22 mouse cellular contexts compared by ENCODE assay signal in genomic region chr7:82233201-82233600, GRCm38 (mm10).
"Had no signal": no experiment of that assay in that cellular context is flagged by ENCODE, and none has a peak within 500 bp of the region (broad histone marks: within the 10 kb centered on the region; RNA-seq: fewer than 3 reads in every experiment).

No protein-coding gene starts in this region.

- H3K4me3 ChIP-seq: intestine, embryonic 15.5 days; layer of hippocampus, adult 2 months; left cerebral cortex, adult 2 months; limb, embryonic 12.5 days; limb, embryonic 15.5 days; liver, embryonic 12.5 days; liver, embryonic 15.5 days; lung, embryonic 15.5 days; megakaryocyte, embryonic 14.5 days; midbrain, embryonic 15.5 days; neural tube, embryonic 12.5 days; neural tube, embryonic 15.5 days had no signal

- H3K9ac ChIP-seq: intestine, embryonic 15.5 days; limb, embryonic 12.5 days; limb, embryonic 15.5 days; liver, embryonic 12.5 days; liver, embryonic 15.5 days; lung, embryonic 15.5 days; midbrain, embryonic 15.5 days; neural tube, embryonic 12.5 days; neural tube, embryonic 15.5 days had no signal

- H3K4me1 ChIP-seq: liver, embryonic 15.5 days had no signal

- H3K27me3 ChIP-seq: intestine, embryonic 15.5 days; limb, embryonic 12.5 days; limb, embryonic 15.5 days; liver, embryonic 12.5 days; liver, embryonic 15.5 days; lung, embryonic 15.5 days; megakaryocyte, embryonic 14.5 days; midbrain, embryonic 15.5 days; neural tube, embryonic 12.5 days; neural tube, embryonic 15.5 days had no signal

- H3K4me2 ChIP-seq: intestine, embryonic 15.5 days; limb, embryonic 12.5 days; limb, embryonic 15.5 days; liver, embryonic 12.5 days; liver, embryonic 15.5 days; lung, embryonic 15.5 days; midbrain, embryonic 11.5 days; midbrain, embryonic 15.5 days; neural tube, embryonic 12.5 days; neural tube, embryonic 15.5 days had no signal

- H3K36me3 ChIP-seq: intestine, embryonic 15.5 days; limb, embryonic 12.5 days; limb, embryonic 15.5 days; liver, embryonic 12.5 days; liver, embryonic 15.5 days; lung, embryonic 15.5 days; midbrain, embryonic 15.5 days; neural tube, embryonic 12.5 days; neural tube, embryonic 15.5 days had no signal

- DNase-seq: kidney, adult 11 months; kidney, adult 8-10 months; kidney, postnatal 25 days; layer of hippocampus, postnatal 36 days; lung, adult 18-20 months; lung, postnatal 10 days; lung, postnatal 36 days; retina, postnatal 1 day; thymus, postnatal 14 days had no signal

- H3K9me3 ChIP-seq: intestine, embryonic 15.5 days; limb, embryonic 12.5 days; limb, embryonic 15.5 days; liver, embryonic 15.5 days; lung, embryonic 15.5 days; midbrain, embryonic 15.5 days; neural tube, embryonic 12.5 days; neural tube, embryonic 15.5 days had no signal

- ATAC-seq: intestine, embryonic 15.5 days; liver, embryonic 12.5 days; midbrain, embryonic 15.5 days had no signal

- H3K27ac ChIP-seq: intestine, embryonic 15.5 days; layer of hippocampus, adult 2 months; left cerebral cortex, adult 2 months; limb, embryonic 12.5 days; limb, embryonic 15.5 days; liver, embryonic 12.5 days; liver, embryonic 15.5 days; midbrain, embryonic 15.5 days; neural tube, embryonic 12.5 days; neural tube, embryonic 15.5 days had no signal
